Mouse (Mus musculus): Measurements from ENCODE around the gene Cux2. TPM values are rescaled to one million over a fixed set of nuclear protein-coding genes. Genes with fewer than 3 reads are reported as not detected.

Cux2 gene
- polyA plus RNA-seq, 1 experiment from 2014 or later = 11.3 TPM

- ATAC-seq (replicated peaks; ENCODE audit: low FRiP score) = no peak
- Histone ChIP-seq H3K4me3 (ENCODE audit: low read depth, low read length) (no peak overlapping the region), H3K4me1 (replicated peaks; ENCODE audit: control insufficient read depth, insufficient read depth, low read length) (peaks cover 7% of the 10 kb centered on the region), H3K4me2 (ENCODE audit: low read depth, low read length, severe bottlenecking) (no peak overlapping the region), H3K36me3 (ENCODE audit: control insufficient read depth, insufficient read depth, low read length) (peaks cover 7% of the 10 kb centered on the region; the same call in 1 of the 2 replicates), H3K9ac (ENCODE audit: low read length) (no peak overlapping the region), H3K27me3 (ENCODE audit: control insufficient read depth, insufficient read depth, low read length) (no peaks in the 10 kb centered on the region), H3K27ac (ENCODE audit: low read depth, low read length) (no peak overlapping the region), H3K9me3 (ENCODE audit: control insufficient read depth, low read length) (peaks cover 4% of the 10 kb centered on the region; the same call in 1 of the 2 replicates)
- DNase-seq (ENCODE audit: low spot score) = no peak
- WGBS = 83% methylated on average over 5 of the region's 5 CpGs
These were observed 14.6 kb downstream of the Cux2 start for GRCm38 (mm10) chr5:122035278-122035677.

- Histone ChIP-seq H3K9me3 (ENCODE audit: control insufficient read depth, low read length) (peaks cover 4% of the 10 kb centered on the region; the same call in 1 of the 2 replicates), H3K9ac (ENCODE audit: low read length) (no peak overlapping the region), H3K4me3 (ENCODE audit: low read depth, low read length) (no peak overlapping the region), H3K27ac (ENCODE audit: low read depth, low read length) (no peak overlapping the region), H3K27me3 (ENCODE audit: control insufficient read depth, insufficient read depth, low read length) (no peaks in the 10 kb centered on the region), H3K4me1 (replicated peaks; ENCODE audit: control insufficient read depth, insufficient read depth, low read length) (peaks cover 7% of the 10 kb centered on the region), H3K36me3 (ENCODE audit: control insufficient read depth, insufficient read depth, low read length) (peaks cover 7% of the 10 kb centered on the region; the same call in 1 of the 2 replicates), H3K4me2 (ENCODE audit: low read depth, low read length, severe bottlenecking) (no peak overlapping the region)
- ATAC-seq (replicated peaks; ENCODE audit: low FRiP score) (peak; percentile 42), DNase-seq (ENCODE audit: low spot score) (no peak)
- 48% methylated on average over 4 of the region's 4 CpGs for WGBS
These were observed 16.8 kb downstream of the Cux2 start for GRCm38 (mm10) chr5:122033167-122033478.

GRCm38 (mm10) chr5:122032471-122033166 lies 17.3 kb downstream of the Cux2 start:
- Histone ChIP-seq H3K27ac (ENCODE audit: low read depth, low read length) (no peak overlapping the region), H3K4me2 (ENCODE audit: low read depth, low read length, severe bottlenecking) (no peak overlapping the region), H3K4me3 (ENCODE audit: low read depth, low read length) (no peak overlapping the region), H3K9me3 (ENCODE audit: control insufficient read depth, low read length) (peaks cover 4% of the 10 kb centered on the region; the same call in 1 of the 2 replicates), H3K36me3 (ENCODE audit: control insufficient read depth, insufficient read depth, low read length) (peaks cover 7% of the 10 kb centered on the region; the same call in 1 of the 2 replicates), H3K9ac (ENCODE audit: low read length) (no peak overlapping the region), H3K4me1 (replicated peaks; ENCODE audit: control insufficient read depth, insufficient read depth, low read length) (peaks cover 7% of the 10 kb centered on the region), H3K27me3 (ENCODE audit: control insufficient read depth, insufficient read depth, low read length) (no peaks in the 10 kb centered on the region)
- 40% methylated on average over 19 of the region's 19 CpGs for WGBS
- DNase-seq (ENCODE audit: low spot score) (no peak), ATAC-seq (replicated peaks; ENCODE audit: low FRiP score) (peak; percentile 64)

DNA sequence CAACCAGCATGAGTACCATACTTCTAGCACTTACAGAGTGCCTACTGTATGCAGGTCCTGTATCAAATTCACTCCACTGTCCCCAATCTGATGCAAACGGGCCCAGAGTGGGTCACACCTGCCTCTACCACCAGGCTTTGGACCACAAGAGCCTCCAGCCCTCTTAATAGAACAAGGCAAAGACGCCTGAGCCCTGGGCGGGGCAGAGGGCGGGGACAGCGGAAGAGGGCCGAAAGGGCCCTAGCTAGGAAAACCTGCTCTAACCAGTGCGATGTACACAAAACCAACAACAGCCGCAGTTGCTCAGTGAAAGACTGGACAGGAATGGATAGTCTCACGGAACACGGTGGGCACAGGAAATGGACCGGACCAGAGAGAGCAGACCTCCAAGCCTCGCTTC lies 18.8 kb downstream of the Cux2 start:
- ATAC-seq (replicated peaks; ENCODE audit: low FRiP score) (no peak), DNase-seq (ENCODE audit: low spot score) (no peak)
- WGBS = 69% methylated on average over 12 of the region's 12 CpGs
- Histone ChIP-seq H3K27ac (ENCODE audit: low read depth, low read length) (no peak overlapping the region), H3K4me2 (ENCODE audit: low read depth, low read length, severe bottlenecking) (no peak overlapping the region), H3K4me1 (replicated peaks; ENCODE audit: control insufficient read depth, insufficient read depth, low read length) (peaks cover 7% of the 10 kb centered on the region), H3K27me3 (ENCODE audit: control insufficient read depth, insufficient read depth, low read length) (no peaks in the 10 kb centered on the region), H3K36me3 (ENCODE audit: control insufficient read depth, insufficient read depth, low read length) (no peaks in the 10 kb centered on the region), H3K9ac (ENCODE audit: low read length) (no peak overlapping the region), H3K9me3 (ENCODE audit: control insufficient read depth, low read length) (peaks cover under 1% of the 10 kb centered on the region; the same call in 1 of the 2 replicates), H3K4me3 (ENCODE audit: low read depth, low read length) (no peak overlapping the region)

GRCm38 (mm10) chr5:122030640-122031039 lies 19.3 kb downstream of the Cux2 start:
- H3K4me2 ChIP-seq (ENCODE audit: low read depth, low read length, severe bottlenecking) = no peak overlapping the region
- no peak for DNase-seq (ENCODE audit: low spot score)
- ATAC-seq (replicated peaks; ENCODE audit: low FRiP score) = no peak
- WGBS = 71% methylated on average over 11 of the region's 11 CpGs
- H3K4me3 ChIP-seq (ENCODE audit: low read depth, low read length) = no peak overlapping the region
- H3K27ac ChIP-seq (ENCODE audit: low read depth, low read length) = no peak overlapping the region
- H3K4me1 ChIP-seq (replicated peaks; ENCODE audit: control insufficient read depth, insufficient read depth, low read length) = peaks cover 7% of the 10 kb centered on the region
- H3K27me3 ChIP-seq (ENCODE audit: control insufficient read depth, insufficient read depth, low read length) = no peaks in the 10 kb centered on the region
- no peak overlapping the region for H3K9ac ChIP-seq (ENCODE audit: low read length)
- H3K36me3 ChIP-seq (ENCODE audit: control insufficient read depth, insufficient read depth, low read length) = no peaks in the 10 kb centered on the region
- H3K9me3 ChIP-seq (ENCODE audit: control insufficient read depth, low read length) = no peaks in the 10 kb centered on the region

- 88% methylated on average over 9 of the region's 9 CpGs for WGBS
- ATAC-seq (replicated peaks; ENCODE audit: low FRiP score) = no peak
These were observed 23.1 kb downstream of the Cux2 start for GRCm38 (mm10) chr5:122026771-122027170.

GRCm38 (mm10) chr5:122026284-122026683 lies 23.6 kb downstream of the Cux2 start:
- no peaks in the 10 kb centered on the region for H3K4me1 ChIP-seq (replicated peaks; ENCODE audit: control insufficient read depth, insufficient read depth, low read length)
- ATAC-seq (replicated peaks; ENCODE audit: low FRiP score) (no peak), DNase-seq (ENCODE audit: low spot score) (no peak)
- no peaks in the 10 kb centered on the region for H3K36me3 ChIP-seq (ENCODE audit: control insufficient read depth, insufficient read depth, low read length)
- no peaks in the 10 kb centered on the region; the same call in none of the 2 replicates for H3K9me3 ChIP-seq (ENCODE audit: control insufficient read depth, low read length)
- no peaks in the 10 kb centered on the region for H3K27me3 ChIP-seq (ENCODE audit: control insufficient read depth, insufficient read depth, low read length)
- no peak overlapping the region for H3K4me3 ChIP-seq (ENCODE audit: low read depth, low read length)
- H3K4me2 ChIP-seq (ENCODE audit: low read depth, low read length, severe bottlenecking) = no peak overlapping the region
- no peak overlapping the region for H3K9ac ChIP-seq (ENCODE audit: low read length)
- H3K27ac ChIP-seq (ENCODE audit: low read depth, low read length) = no peak overlapping the region
- WGBS = 85% methylated on average over 7 of the region's 7 CpGs

More at GRCm38 (mm10) chr5:122026771-122027170, 23.1 kb downstream of the Cux2 start:
- H3K9me3 ChIP-seq (ENCODE audit: control insufficient read depth, low read length) = no peaks in the 10 kb centered on the region; the same call in none of the 2 replicates
- no peak overlapping the region for H3K27ac ChIP-seq (ENCODE audit: low read depth, low read length)
- no peaks in the 10 kb centered on the region; the same call in 1 of the 2 replicates for H3K4me1 ChIP-seq (replicated peaks; ENCODE audit: control insufficient read depth, insufficient read depth, low read length)
- H3K36me3 ChIP-seq (ENCODE audit: control insufficient read depth, insufficient read depth, low read length) = no peaks in the 10 kb centered on the region
- H3K9ac ChIP-seq (ENCODE audit: low read length) = no peak overlapping the region
- H3K4me3 ChIP-seq (ENCODE audit: low read depth, low read length) = no peak overlapping the region
- no peaks in the 10 kb centered on the region for H3K27me3 ChIP-seq (ENCODE audit: control insufficient read depth, insufficient read depth, low read length)
- no peak overlapping the region for H3K4me2 ChIP-seq (ENCODE audit: low read depth, low read length, severe bottlenecking)
- DNase-seq (ENCODE audit: low spot score) = no peak

- H3K4me3 ChIP-seq (ENCODE audit: low read depth, low read length) = no peak overlapping the region
- no peaks in the 10 kb centered on the region; the same call in none of the 2 replicates for H3K9me3 ChIP-seq (ENCODE audit: control insufficient read depth, low read length)
- no peak overlapping the region for H3K4me2 ChIP-seq (ENCODE audit: low read depth, low read length, severe bottlenecking)
- no peak overlapping the region for H3K9ac ChIP-seq (ENCODE audit: low read length)
- H3K36me3 ChIP-seq (ENCODE audit: control insufficient read depth, insufficient read depth, low read length) = no peaks in the 10 kb centered on the region
- H3K27me3 ChIP-seq (ENCODE audit: control insufficient read depth, insufficient read depth, low read length) = no peaks in the 10 kb centered on the region
- H3K4me1 ChIP-seq (replicated peaks; ENCODE audit: control insufficient read depth, insufficient read depth, low read length) = no peaks in the 10 kb centered on the region
- no peak for DNase-seq (ENCODE audit: low spot score)
- no peak overlapping the region for H3K27ac ChIP-seq (ENCODE audit: low read depth, low read length)
- WGBS = 90% methylated on average over 11 of the region's 11 CpGs
- no peak for ATAC-seq (replicated peaks; ENCODE audit: low FRiP score)
These were observed 24.8 kb downstream of the Cux2 start for GRCm38 (mm10) chr5:122025117-122025516.

GRCm38 (mm10) chr5:122019288-122019687 lies 30.6 kb downstream of the Cux2 start:
- no peaks in the 10 kb centered on the region; the same call in none of the 2 replicates for H3K9me3 ChIP-seq (ENCODE audit: control insufficient read depth, low read length)
- no peak overlapping the region for H3K9ac ChIP-seq (ENCODE audit: low read length)
- no peak for DNase-seq (ENCODE audit: low spot score)
- no peaks in the 10 kb centered on the region for H3K27me3 ChIP-seq (ENCODE audit: control insufficient read depth, insufficient read depth, low read length)
- no peaks in the 10 kb centered on the region for H3K36me3 ChIP-seq (ENCODE audit: control insufficient read depth, insufficient read depth, low read length)
- ATAC-seq (replicated peaks; ENCODE audit: low FRiP score) = no peak
- no peak overlapping the region for H3K4me3 ChIP-seq (ENCODE audit: low read depth, low read length)
- H3K4me1 ChIP-seq (replicated peaks; ENCODE audit: control insufficient read depth, insufficient read depth, low read length) = no peaks in the 10 kb centered on the region
- H3K27ac ChIP-seq (ENCODE audit: low read depth, low read length) = no peak overlapping the region
- H3K4me2 ChIP-seq (ENCODE audit: low read depth, low read length, severe bottlenecking) = no peak overlapping the region
- WGBS = 75% methylated on average over 17 of the region's 17 CpGs
